Mouse (Mus musculus): Measurements from ENCODE around the gene Gm49342. TPM values are rescaled to one million over a fixed set of nuclear protein-coding genes. Genes with fewer than 3 reads are reported as not detected.

Gene Gm49342
- 18.3 and 19.4 TPM in 2 replicates for polyA plus RNA-seq (2012; rRNA removed)

GRCm38 (mm10) chr14:50943932-50944667 lies at the start of gene Gm49342:
Gene Gm49342 (plus strand): TSS chr14:50944517.

GRCm38 (mm10) chr14:50897374-50897765 lies 46.9 kb upstream of the Gm49342 start, which contains the start of gene Klhl33:
Gene Klhl33 (minus strand): TSS chr14:50897507.

GRCm38 (mm10) chr14:50924281-50925064 lies 19.8 kb upstream of the Gm49342 start, which contains the start of the genes Osgep and Apex1:
Gene Osgep (minus strand): TSS chr14:50924893.
Gene Apex1 (plus strand): TSS chr14:50924968.

GRCm38 (mm10) chr14:50930754-50931492 lies 13.4 kb upstream of the Gm49342 start, which contains the start of the genes Pip4p1 and Pnp:
Gene Pip4p1 (minus strand): TSS chr14:50930856.
Gene Pnp (plus strand): TSS chr14:50931082.

GRCm38 (mm10) chr14:50955942-50956508 lies 11.7 kb downstream of the Gm49342 start, which contains the start of gene Pnp2:
Gene Pnp2 (plus strand): TSS chr14:50955992.

GRCm38 (mm10) chr14:51007152-51007801 lies 63.0 kb downstream of the Gm49342 start, which contains the start of gene Rnase10:
Gene Rnase10 (plus strand): TSS chr14:51007751.

Other genes with a start within 250 kb of the Gm49342 start
- gene Olfr748, start 237.1 kb upstream of the Gm49342 start, polyA plus RNA-seq (2012; rRNA removed), result not detected in 2 replicates
- gene Olfr749, start 199.4 kb upstream of the Gm49342 start, polyA plus RNA-seq (2012; rRNA removed), result not detected in 2 replicates
- 110 and 120 TPM in 2 replicates for gene Ttc5, start 159.0 kb upstream of the Gm49342 start, polyA plus RNA-seq (2012; rRNA removed)
- gene Ccnb1ip1, start 136.8 kb upstream of the Gm49342 start, polyA plus RNA-seq (2012; rRNA removed), result 0.05 TPM in 1 of 2 replicates, not detected in the other
- 64.8 and 70.7 TPM in 2 replicates for gene Parp2, start 136.7 kb upstream of the Gm49342 start, polyA plus RNA-seq (2012; rRNA removed)
- 3.6 and 4.7 TPM in 2 replicates for gene Tep1, start 74.0 kb upstream of the Gm49342 start, polyA plus RNA-seq (2012; rRNA removed)
- gene Klhl33, start 47.0 kb upstream of the Gm49342 start, polyA plus RNA-seq (2012; rRNA removed), result 2.2 and 2.5 TPM in 2 replicates
- gene Osgep, start 19.6 kb upstream of the Gm49342 start, polyA plus RNA-seq (2012; rRNA removed), result 104 and 110 TPM in 2 replicates
- 136 and 142 TPM in 2 replicates for gene Apex1, start 19.5 kb upstream of the Gm49342 start, polyA plus RNA-seq (2012; rRNA removed)
- 154 and 167 TPM in 2 replicates for gene Pip4p1, start 13.7 kb upstream of the Gm49342 start, polyA plus RNA-seq (2012; rRNA removed)
- gene Pnp, start 13.4 kb upstream of the Gm49342 start, polyA plus RNA-seq (2012; rRNA removed), result 20.7 and 23.4 TPM in 2 replicates
- 0.56 and 0.95 TPM in 2 replicates for gene Pnp2, start 11.5 kb downstream of the Gm49342 start, polyA plus RNA-seq (2012; rRNA removed)
- 0.06 TPM in 1 of 2 replicates, not detected in the other for gene Rnase10, start 63.2 kb downstream of the Gm49342 start, polyA plus RNA-seq (2012; rRNA removed)
- not detected in 2 replicates for gene Rnase9, start 97.4 kb downstream of the Gm49342 start, polyA plus RNA-seq (2012; rRNA removed)
- not detected in 2 replicates for gene Rnase11, start 105.6 kb downstream of the Gm49342 start, polyA plus RNA-seq (2012; rRNA removed)
- gene Rnase12, start 113.1 kb downstream of the Gm49342 start, polyA plus RNA-seq (2012; rRNA removed), result not detected in 2 replicates
- gene Olfr750, start 129.9 kb downstream of the Gm49342 start, polyA plus RNA-seq (2012; rRNA removed), result 0.03 and 0.06 TPM in 2 replicates
- gene Rnase4, start 146.6 kb downstream of the Gm49342 start, polyA plus RNA-seq (2012; rRNA removed), result 20.0 and 20.9 TPM in 2 replicates
- gene Ang, start 146.6 kb downstream of the Gm49342 start, polyA plus RNA-seq (2012; rRNA removed), result 5.3 and 5.4 TPM in 2 replicates
- not detected in 2 replicates for gene Eddm3b, start 169.9 kb downstream of the Gm49342 start, polyA plus RNA-seq (2012; rRNA removed)
- 1.1 and 1.2 TPM in 2 replicates for gene Rnase6, start 179.4 kb downstream of the Gm49342 start, polyA plus RNA-seq (2012; rRNA removed)
- 0.31 and 0.36 TPM in 2 replicates for gene Rnase1, start 202.3 kb downstream of the Gm49342 start, polyA plus RNA-seq (2012; rRNA removed)
- not detected in 2 replicates for gene Rnase2b, start 217.7 kb downstream of the Gm49342 start, polyA plus RNA-seq (2012; rRNA removed)

All from central nervous system, embryonic 18 days (tissue).